Mouse (Mus musculus) activated CD4-positive, CD25-positive, alpha-beta regulatory T cell, adult 9 weeks (primary cell): ENCODE measurements around the gene Nat8f2. TPM values are rescaled to one million over a fixed set of nuclear protein-coding genes. Genes with fewer than 3 reads are reported as not detected.

ENCODE experiments used
- polyA plus RNA-seq: library from polyadenylated mRNA; unstranded; fragments of 100-300 nt; shearing (Covaris generic); gene quantifications from one replicate; pipeline ENCODE4 v1.2.1, GENCODE M21; 2017

Nat8f2 gene
- polyA plus RNA-seq, result not detected

DNA sequence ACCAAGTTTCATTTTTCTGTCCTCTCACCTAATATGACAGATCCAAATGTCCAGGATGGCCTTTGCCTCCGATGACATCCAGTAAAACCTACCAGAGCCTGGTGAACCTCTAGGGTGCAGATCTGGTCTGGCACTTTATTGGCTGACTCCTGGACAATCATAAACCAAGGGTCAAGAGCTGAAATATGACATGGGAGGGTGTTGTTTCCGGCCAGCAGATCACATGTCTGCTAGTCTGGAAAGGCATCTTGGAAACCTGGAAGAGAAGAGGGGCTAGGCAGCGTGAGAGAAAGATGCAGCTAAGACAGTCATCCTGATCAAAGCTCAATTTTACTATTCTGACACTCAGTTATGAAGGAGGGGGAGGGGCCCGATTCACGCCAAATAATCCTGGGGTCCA lies at the start of gene Nat8f2:
Gene Nat8f2, minus strand, starts transcription at position 153 of the 400 bp plus-strand sequence.

DNA sequence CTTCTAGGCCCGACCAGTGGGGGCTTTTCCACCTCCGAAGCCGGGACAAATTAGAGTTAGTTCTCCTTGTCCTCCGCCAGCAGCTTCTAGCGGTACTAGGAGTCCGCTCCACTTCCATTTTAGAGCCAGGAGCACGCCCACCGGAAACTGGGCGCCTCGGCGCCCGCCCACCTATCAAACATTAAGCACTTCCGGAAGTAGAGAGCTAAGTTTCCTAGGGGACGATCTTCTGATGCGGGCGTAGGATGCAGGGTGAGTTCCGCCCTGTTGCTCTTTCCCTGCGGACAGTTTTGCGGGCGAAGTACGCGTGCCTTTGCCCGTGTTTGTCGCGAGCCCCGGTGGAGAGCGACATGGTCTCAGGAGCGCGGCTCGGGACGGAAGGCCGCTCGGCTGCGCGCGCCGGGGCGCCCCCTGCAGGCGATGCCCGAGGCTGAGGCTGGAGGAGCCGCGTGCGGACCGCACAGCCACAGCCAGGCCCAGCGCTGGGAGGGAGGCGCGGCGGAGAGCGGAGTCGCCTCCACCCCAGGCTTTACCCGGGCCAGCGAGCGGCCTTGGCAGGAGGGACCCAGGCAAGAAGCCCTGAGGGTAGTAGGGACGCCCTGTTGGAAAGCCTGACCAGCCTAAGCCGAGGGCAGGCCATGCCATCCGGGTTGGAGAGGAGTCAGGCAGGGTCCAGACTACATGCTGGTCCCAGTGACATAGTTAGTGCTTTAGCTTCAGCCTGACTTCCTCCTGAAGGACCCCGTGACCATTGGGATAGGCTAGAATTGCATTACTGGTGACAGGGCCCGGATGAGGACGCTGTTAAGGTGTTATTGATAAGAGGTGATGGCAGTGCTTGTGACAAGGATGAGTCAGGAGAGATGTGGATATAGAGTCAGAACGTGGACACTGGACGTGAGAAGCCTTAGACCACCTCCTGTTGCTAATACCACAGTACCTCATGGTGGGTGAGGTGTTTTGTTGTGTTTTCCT lies 46.9 kb upstream of the Nat8f2 start, which contains the start of gene Nat8f1:
Gene Nat8f1, minus strand, starts transcription at position 149 of the 975 bp plus-strand sequence.

DNA sequence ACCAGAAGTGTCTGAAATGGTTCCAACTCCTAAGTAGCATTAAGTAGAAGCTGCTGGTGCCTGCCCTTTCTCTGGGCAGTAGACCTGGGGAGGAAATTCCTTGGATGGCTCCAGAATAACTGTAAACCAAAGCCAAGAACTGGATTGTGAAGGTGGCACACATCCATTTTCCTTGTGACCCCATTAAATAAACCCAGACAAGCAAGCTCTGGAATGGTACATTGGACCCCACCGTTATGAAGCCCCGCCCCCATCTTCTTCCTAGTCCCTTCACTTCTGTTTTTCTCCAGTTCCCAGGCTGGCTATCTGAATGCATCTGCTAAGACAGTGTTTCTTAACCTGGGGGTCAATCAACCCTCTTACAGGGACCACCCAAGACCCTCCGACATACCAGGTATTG lies 42.6 kb upstream of the Nat8f2 start, which contains the start of gene Tprkb:
Gene Tprkb, plus strand, starts transcription at position 279 of the 400 bp plus-strand sequence.

DNA sequence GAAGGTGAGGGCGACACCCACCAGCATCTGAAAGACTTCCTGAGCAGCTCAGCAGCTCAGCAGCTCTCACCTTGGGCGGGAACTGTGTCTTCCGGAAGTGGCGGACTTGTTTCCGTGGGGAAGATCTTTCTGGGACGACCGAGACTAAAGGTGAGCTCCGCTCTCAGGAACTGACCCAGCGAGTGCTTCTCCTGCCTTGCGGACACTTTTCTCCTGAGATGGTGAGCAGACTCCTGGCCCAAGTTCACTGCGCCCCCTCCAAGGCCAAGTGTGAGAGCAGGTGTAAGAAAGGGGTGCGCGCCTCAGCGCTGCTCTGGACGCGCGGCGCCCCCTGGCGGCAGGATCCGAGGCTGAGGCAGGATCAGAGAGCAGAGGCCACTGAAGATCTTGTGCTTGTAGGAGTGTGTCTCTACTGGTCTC lies 35.7 kb upstream of the Nat8f2 start, which contains the start of gene Nat8f4:
Gene Nat8f4, minus strand, starts transcription at position 243 of the 420 bp plus-strand sequence.

DNA sequence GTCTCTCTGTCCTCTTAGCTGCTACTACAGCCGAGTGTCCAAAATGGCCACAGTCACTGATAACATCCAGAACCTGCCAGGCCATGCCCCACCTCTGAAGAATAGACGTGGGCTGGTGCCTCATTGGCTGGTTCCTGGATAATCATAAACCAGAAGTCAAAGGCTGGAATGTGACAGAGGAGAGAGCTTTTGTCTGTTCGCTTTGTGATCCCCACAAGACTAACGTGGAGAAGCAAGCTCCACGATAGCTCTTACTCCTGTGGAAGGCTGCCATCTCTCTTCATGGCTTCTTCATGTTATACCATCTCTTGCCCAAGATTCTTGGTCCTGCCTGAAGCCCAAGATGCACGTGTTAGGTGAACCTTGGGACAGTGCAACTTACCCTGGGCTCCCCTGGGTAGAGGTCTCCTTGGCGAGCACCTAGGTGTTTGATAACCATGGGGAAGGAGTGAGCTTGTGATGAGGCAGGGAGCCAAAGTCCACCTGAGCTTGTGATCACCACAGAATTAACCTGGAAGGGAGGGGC lies 37.1 kb downstream of the Nat8f2 start, which contains the start of gene Nat8:
Gene Nat8, minus strand, starts transcription at position 287 of the 526 bp plus-strand sequence.

DNA sequence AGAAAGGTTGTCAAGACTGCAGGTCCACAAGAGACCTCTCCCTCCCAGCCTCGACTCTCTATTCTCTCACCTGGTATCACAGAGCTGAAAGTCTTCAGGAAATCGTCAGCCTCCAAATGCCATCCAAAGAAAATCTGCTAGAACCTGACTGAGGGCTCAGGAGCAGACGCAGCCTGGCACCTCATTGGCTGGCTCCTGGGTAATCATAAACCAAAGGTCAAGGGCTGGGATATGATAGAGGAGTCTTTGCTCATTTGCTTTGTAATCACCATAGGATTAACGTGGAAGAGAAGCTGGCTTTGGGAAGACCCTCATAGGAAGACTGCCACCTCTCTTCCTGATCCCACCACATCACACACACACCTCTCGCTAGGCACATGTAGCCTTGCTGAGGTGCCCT lies 48.1 kb downstream of the Nat8f2 start, which contains the start of the genes Nat8f6 and Nat8f5:
Gene Nat8f6, minus strand, starts transcription at position 118 of the 400 bp plus-strand sequence.
Gene Nat8f5, minus strand, starts transcription at position 136 of the 400 bp plus-strand sequence.

Other genes with a start within 250 kb of the Nat8f2 start
- not detected for gene Nat8f7, start 156.0 kb downstream of the Nat8f2 start, polyA plus RNA-seq
- gene Nat8f3, start 103.4 kb downstream of the Nat8f2 start, polyA plus RNA-seq, result not detected
- gene Nat8f6, start 48.2 kb downstream of the Nat8f2 start, polyA plus RNA-seq, result not detected
- not detected for gene Nat8f5, start 48.2 kb downstream of the Nat8f2 start, polyA plus RNA-seq
- gene Nat8, start 37.1 kb downstream of the Nat8f2 start, polyA plus RNA-seq, result not detected
- 7.3 TPM for gene Nat8f4, start 35.7 kb upstream of the Nat8f2 start, polyA plus RNA-seq
- gene Tprkb, start 42.7 kb upstream of the Nat8f2 start, polyA plus RNA-seq, result 51.9 TPM
- 11.3 TPM for gene Nat8f1, start 46.5 kb upstream of the Nat8f2 start, polyA plus RNA-seq
- 249 TPM for gene Dusp11, start 92.5 kb upstream of the Nat8f2 start, polyA plus RNA-seq
- gene Figla, start 147.0 kb upstream of the Nat8f2 start, polyA plus RNA-seq, result not detected
- not detected for gene Add2, start 159.5 kb upstream of the Nat8f2 start, polyA plus RNA-seq